Mouse (Mus musculus): Measurements from ENCODE around the gene Hectd4. TPM values are rescaled to one million over a fixed set of nuclear protein-coding genes. Genes with fewer than 3 reads are reported as not detected.

Hectd4 gene
- polyA plus RNA-seq, 1 experiment from 2014 or later, result 5.8 TPM

GRCm38 (mm10) chr5:121236171-121236570 is 16.2 kb downstream of the Hectd4 start:
- Histone ChIP-seq H3K36me3 (ENCODE audit: control insufficient read depth, insufficient read depth, low read length) (no peaks in the 10 kb centered on the region), H3K4me3 (ENCODE audit: control insufficient read depth in 1 of 2, insufficient read depth in 1 of 2, low read depth in 1 of 2, low read length in 2 of 2) (no peak overlapping the region), H3K27ac (replicated peaks in 1 of 2; ENCODE audit: control insufficient read depth in 1 of 2, insufficient read depth in 1 of 2, low read depth in 2 of 2, low read length in 2 of 2) (peak overlapping the region; percentile 57 to 66), H3K4me1 (ENCODE audit: control insufficient read depth in 2 of 2, insufficient read depth in 2 of 2, low read length in 2 of 2) (peaks cover 7 to 19% of the 10 kb centered on the region in 2 experiments), H3K9ac (ENCODE audit: low read length) (peak overlapping the region; percentile 8; the same call in 1 of the 2 replicates), H3K9me3 (ENCODE audit: control insufficient read depth, low read length) (no peaks in the 10 kb centered on the region), H3K4me2 (ENCODE audit: low read length) (peak overlapping the region; percentile 29), H3K27me3 (ENCODE audit: control insufficient read depth, insufficient read depth, low read length) (no peaks in the 10 kb centered on the region)
- ATAC-seq (ENCODE audit: insufficient number of reproducible peaks, insufficient read depth, low FRiP score, low read depth), result peak; percentile 59; the same call in 1 of the 2 replicates
- 13% methylated on average over 5 of the region's 5 CpGs for WGBS

GRCm38 (mm10) chr5:121238208-121238607 is 18.2 kb downstream of the Hectd4 start:
- Histone ChIP-seq H3K4me3 (ENCODE audit: control insufficient read depth in 1 of 2, insufficient read depth in 1 of 2, low read depth in 1 of 2, low read length in 2 of 2) (no peak overlapping the region), H3K4me1 (ENCODE audit: control insufficient read depth in 2 of 2, insufficient read depth in 2 of 2, low read length in 2 of 2) (peaks cover 7 to 19% of the 10 kb centered on the region in 2 experiments), H3K27ac (replicated peaks in 1 of 2; ENCODE audit: control insufficient read depth in 1 of 2, insufficient read depth in 1 of 2, low read depth in 2 of 2, low read length in 2 of 2) (no peak overlapping the region), H3K9me3 (ENCODE audit: control insufficient read depth, low read length) (no peaks in the 10 kb centered on the region), H3K36me3 (ENCODE audit: control insufficient read depth, insufficient read depth, low read length) (no peaks in the 10 kb centered on the region), H3K4me2 (ENCODE audit: low read length) (no peak overlapping the region), H3K27me3 (ENCODE audit: control insufficient read depth, insufficient read depth, low read length) (no peaks in the 10 kb centered on the region), H3K9ac (ENCODE audit: low read length) (no peak overlapping the region)
- no peak for ATAC-seq (ENCODE audit: insufficient number of reproducible peaks, insufficient read depth, low FRiP score, low read depth)
- WGBS, result 86% methylated on average over 2 of the region's 2 CpGs

DNA sequence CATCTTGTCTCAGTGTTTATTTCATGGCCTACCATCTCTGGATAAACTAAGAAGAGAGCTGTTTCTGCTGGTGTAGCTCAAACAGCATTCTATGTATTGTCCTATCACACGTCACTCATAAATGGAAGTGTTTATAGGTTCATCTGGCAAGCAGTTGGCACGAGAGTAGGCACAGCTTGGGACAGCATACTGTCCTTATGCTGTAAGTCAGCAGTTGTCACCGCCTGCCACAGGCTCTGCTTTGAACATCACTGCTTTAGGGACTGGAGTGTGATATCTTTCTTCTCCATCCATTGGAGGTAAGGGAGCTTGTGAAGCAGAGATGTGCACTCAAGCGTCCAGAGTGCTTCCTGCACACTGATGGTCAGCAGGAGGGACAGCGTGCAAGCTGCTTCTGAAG is 19.8 kb downstream of the Hectd4 start:
- Histone ChIP-seq H3K4me3 (ENCODE audit: control insufficient read depth in 1 of 2, insufficient read depth in 1 of 2, low read depth in 1 of 2, low read length in 2 of 2) (no peak overlapping the region), H3K4me2 (ENCODE audit: low read length) (no peak overlapping the region), H3K9me3 (ENCODE audit: control insufficient read depth, low read length) (no peaks in the 10 kb centered on the region), H3K9ac (ENCODE audit: low read length) (no peak overlapping the region), H3K27me3 (ENCODE audit: control insufficient read depth, insufficient read depth, low read length) (no peaks in the 10 kb centered on the region), H3K4me1 (ENCODE audit: control insufficient read depth in 2 of 2, insufficient read depth in 2 of 2, low read length in 2 of 2) (peaks cover 7 to 13% of the 10 kb centered on the region in 2 experiments), H3K36me3 (ENCODE audit: control insufficient read depth, insufficient read depth, low read length) (no peaks in the 10 kb centered on the region), H3K27ac (replicated peaks in 1 of 2; ENCODE audit: control insufficient read depth in 1 of 2, insufficient read depth in 1 of 2, low read depth in 2 of 2, low read length in 2 of 2) (no peak overlapping the region)
- ATAC-seq (ENCODE audit: insufficient number of reproducible peaks, insufficient read depth, low FRiP score, low read depth), result no peak
- 74% methylated on average over 5 of the region's 5 CpGs for WGBS

DNA sequence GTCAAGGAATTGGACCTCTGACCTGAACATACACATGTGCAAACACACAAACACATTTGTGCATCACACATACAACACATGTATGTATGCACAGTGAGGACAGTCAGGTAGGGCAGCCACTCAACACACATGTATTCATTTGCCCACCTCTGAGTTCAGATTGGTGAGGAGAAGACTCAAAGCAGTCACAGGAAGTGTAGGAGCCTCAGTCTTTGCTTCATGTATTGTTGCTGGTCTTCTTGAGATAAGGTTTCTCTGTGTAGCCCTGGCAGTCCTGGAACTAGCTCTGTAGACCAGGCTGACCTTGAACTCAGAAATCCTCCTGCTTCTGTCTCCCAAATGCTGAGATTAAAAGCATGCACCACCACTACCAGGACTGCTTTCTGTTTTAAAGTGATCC is 21.2 kb downstream of the Hectd4 start:
- Histone ChIP-seq H3K4me1 (ENCODE audit: control insufficient read depth in 2 of 2, insufficient read depth in 2 of 2, low read length in 2 of 2) (peaks cover 4 to 20% of the 10 kb centered on the region in 2 experiments), H3K9me3 (ENCODE audit: control insufficient read depth, low read length) (no peaks in the 10 kb centered on the region), H3K4me3 (ENCODE audit: control insufficient read depth in 1 of 2, insufficient read depth in 1 of 2, low read depth in 1 of 2, low read length in 2 of 2) (no peak overlapping the region), H3K27ac (replicated peaks in 1 of 2; ENCODE audit: control insufficient read depth in 1 of 2, insufficient read depth in 1 of 2, low read depth in 2 of 2, low read length in 2 of 2) (no peak overlapping the region), H3K36me3 (ENCODE audit: control insufficient read depth, insufficient read depth, low read length) (no peaks in the 10 kb centered on the region), H3K4me2 (ENCODE audit: low read length) (no peak overlapping the region), H3K27me3 (ENCODE audit: control insufficient read depth, insufficient read depth, low read length) (no peaks in the 10 kb centered on the region), H3K9ac (ENCODE audit: low read length) (no peak overlapping the region)
- no peak for ATAC-seq (ENCODE audit: insufficient number of reproducible peaks, insufficient read depth, low FRiP score, low read depth)

DNA sequence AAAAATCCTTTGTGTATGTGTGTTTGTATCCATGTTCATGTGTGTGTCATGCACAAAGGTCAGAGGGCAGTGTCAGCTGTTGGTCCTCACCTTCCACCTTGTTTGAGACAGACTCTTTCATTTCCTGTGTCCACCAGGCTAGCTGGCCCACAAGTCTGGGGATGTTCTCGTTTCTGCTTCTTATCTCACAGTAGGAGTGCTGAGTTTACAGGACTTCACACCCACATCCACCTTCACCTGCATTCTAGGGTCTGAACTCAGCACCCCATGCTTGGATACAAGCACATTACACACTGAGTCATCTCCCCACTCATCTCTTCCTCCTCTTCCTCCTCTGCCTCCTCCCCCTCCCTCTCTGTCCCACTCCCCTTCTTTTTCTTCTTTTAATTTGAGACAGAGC is 22.2 kb downstream of the Hectd4 start:
- Histone ChIP-seq H3K4me1 (ENCODE audit: control insufficient read depth in 2 of 2, insufficient read depth in 2 of 2, low read length in 2 of 2) (peaks cover 2 to 12% of the 10 kb centered on the region in 2 experiments; a peak in 2 of 4 replicates), H3K4me3 (ENCODE audit: control insufficient read depth in 1 of 2, insufficient read depth in 1 of 2, low read depth in 1 of 2, low read length in 2 of 2) (no peak overlapping the region), H3K4me2 (ENCODE audit: low read length) (no peak overlapping the region), H3K9ac (ENCODE audit: low read length) (no peak overlapping the region), H3K36me3 (ENCODE audit: control insufficient read depth, insufficient read depth, low read length) (no peaks in the 10 kb centered on the region), H3K9me3 (ENCODE audit: control insufficient read depth, low read length) (no peaks in the 10 kb centered on the region), H3K27me3 (ENCODE audit: control insufficient read depth, insufficient read depth, low read length) (no peaks in the 10 kb centered on the region), H3K27ac (replicated peaks in 1 of 2; ENCODE audit: control insufficient read depth in 1 of 2, insufficient read depth in 1 of 2, low read depth in 2 of 2, low read length in 2 of 2) (no peak overlapping the region)
- 17% methylated on average over 1 of the region's 1 CpGs for WGBS
- ATAC-seq (ENCODE audit: insufficient number of reproducible peaks, insufficient read depth, low FRiP score, low read depth), result no peak

DNA sequence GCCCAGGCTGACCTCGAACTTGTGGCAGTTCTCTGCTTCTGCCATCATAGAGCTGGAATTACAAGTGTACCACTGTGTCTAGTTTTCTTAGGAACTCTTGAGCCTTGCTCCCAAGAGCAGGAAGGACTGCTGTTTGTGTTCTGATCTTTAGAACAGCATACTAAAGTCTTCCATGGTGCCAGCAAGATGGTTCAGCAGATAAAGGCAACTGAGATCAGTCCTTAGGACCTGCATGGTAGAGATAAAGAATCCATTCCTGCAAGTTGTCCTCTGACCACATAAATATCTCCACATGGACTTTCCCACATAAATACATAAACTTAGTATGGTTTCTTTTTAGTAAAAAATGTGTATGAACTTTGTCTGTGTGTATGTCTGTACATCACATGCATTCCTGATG is 22.7 kb downstream of the Hectd4 start:
- H3K27me3 ChIP-seq (ENCODE audit: control insufficient read depth, insufficient read depth, low read length), result no peaks in the 10 kb centered on the region
- H3K27ac ChIP-seq (replicated peaks in 1 of 2; ENCODE audit: control insufficient read depth in 1 of 2, insufficient read depth in 1 of 2, low read depth in 2 of 2, low read length in 2 of 2), result no peak overlapping the region

DNA sequence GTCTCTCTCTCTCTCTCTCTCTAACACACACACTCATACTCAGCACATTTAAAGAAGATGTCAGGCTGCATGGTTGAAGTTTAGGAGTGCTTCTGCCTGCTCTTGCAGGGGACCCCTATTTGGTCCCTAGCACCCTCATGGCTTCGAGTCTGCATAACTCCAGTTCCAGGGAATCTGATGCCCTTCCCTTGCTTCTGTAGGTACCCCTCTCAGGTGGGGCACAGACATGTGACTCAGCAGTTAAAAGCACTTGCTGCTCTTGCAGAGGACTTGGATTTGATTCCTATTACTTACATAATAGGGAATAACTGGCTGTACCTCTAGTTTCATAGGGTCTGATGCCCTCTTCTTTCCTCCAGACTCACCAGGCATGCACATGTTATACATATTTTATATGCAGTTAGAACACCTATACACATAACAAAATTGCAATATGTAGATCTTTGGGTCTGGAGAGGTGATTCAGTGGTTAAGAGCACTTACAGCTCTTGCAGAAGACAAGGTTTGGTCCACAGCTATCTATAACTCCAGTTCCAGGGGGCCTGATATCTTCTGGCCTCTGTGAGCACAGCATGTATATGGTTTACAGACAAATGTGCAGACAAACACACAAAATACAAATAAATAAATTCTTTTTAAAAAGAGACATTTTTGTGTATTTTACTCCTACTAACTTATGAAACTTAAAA is 23.8 kb downstream of the Hectd4 start:
- Histone ChIP-seq H3K4me1 (ENCODE audit: control insufficient read depth in 2 of 2, insufficient read depth in 2 of 2, low read length in 2 of 2) (peaks cover 2 to 12% of the 10 kb centered on the region in 2 experiments; a peak in 2 of 4 replicates), H3K27ac (replicated peaks in 1 of 2; ENCODE audit: control insufficient read depth in 1 of 2, insufficient read depth in 1 of 2, low read depth in 2 of 2, low read length in 2 of 2) (no peak overlapping the region), H3K27me3 (ENCODE audit: control insufficient read depth, insufficient read depth, low read length) (no peaks in the 10 kb centered on the region), H3K9me3 (ENCODE audit: control insufficient read depth, low read length) (no peaks in the 10 kb centered on the region), H3K4me2 (ENCODE audit: low read length) (no peak overlapping the region), H3K9ac (ENCODE audit: low read length) (no peak overlapping the region), H3K4me3 (ENCODE audit: control insufficient read depth in 1 of 2, insufficient read depth in 1 of 2, low read depth in 1 of 2, low read length in 2 of 2) (no peak overlapping the region), H3K36me3 (ENCODE audit: control insufficient read depth, insufficient read depth, low read length) (no peaks in the 10 kb centered on the region)
- no peak for ATAC-seq (ENCODE audit: insufficient number of reproducible peaks, insufficient read depth, low FRiP score, low read depth)
- 83% methylated on average over 1 of the region's 1 CpGs for WGBS

More for the DNA sequence above, 22.7 kb downstream of the Hectd4 start:
- WGBS, result 90% methylated on average over 1 of the region's 1 CpGs
- no peaks in the 10 kb centered on the region for H3K36me3 ChIP-seq (ENCODE audit: control insufficient read depth, insufficient read depth, low read length)
- H3K9ac ChIP-seq (ENCODE audit: low read length), result no peak overlapping the region
- H3K4me1 ChIP-seq (ENCODE audit: control insufficient read depth in 2 of 2, insufficient read depth in 2 of 2, low read length in 2 of 2), result peaks cover 2 to 12% of the 10 kb centered on the region in 2 experiments; a peak in 2 of 4 replicates
- no peak overlapping the region for H3K4me3 ChIP-seq (ENCODE audit: control insufficient read depth in 1 of 2, insufficient read depth in 1 of 2, low read depth in 1 of 2, low read length in 2 of 2)
- H3K9me3 ChIP-seq (ENCODE audit: control insufficient read depth, low read length), result no peaks in the 10 kb centered on the region
- no peak for ATAC-seq (ENCODE audit: insufficient number of reproducible peaks, insufficient read depth, low FRiP score, low read depth)
- no peak overlapping the region for H3K4me2 ChIP-seq (ENCODE audit: low read length)

DNA sequence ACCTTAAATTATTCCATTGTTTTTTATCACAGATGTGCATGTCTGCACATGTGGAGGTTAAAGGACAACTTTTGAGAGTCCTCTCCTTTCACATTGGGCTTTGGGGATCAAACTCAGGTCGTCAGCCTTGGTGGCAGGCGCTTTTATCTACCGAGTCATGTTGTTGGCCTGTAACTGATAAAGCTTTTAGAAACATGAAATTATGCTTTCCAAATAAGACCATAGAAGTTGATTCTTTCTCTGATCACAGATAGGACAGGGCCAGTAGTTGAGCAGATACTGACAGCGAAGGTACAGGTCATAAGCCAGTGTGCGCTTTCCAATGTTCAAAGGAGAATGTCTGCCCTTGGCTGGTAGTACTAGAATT is 24.3 kb downstream of the Hectd4 start:
- Histone ChIP-seq H3K27me3 (ENCODE audit: control insufficient read depth, insufficient read depth, low read length) (no peaks in the 10 kb centered on the region), H3K4me1 (ENCODE audit: control insufficient read depth in 2 of 2, insufficient read depth in 2 of 2, low read length in 2 of 2) (peaks cover 2 to 12% of the 10 kb centered on the region in 2 experiments; a peak in 2 of 4 replicates), H3K9ac (ENCODE audit: low read length) (no peak overlapping the region), H3K9me3 (ENCODE audit: control insufficient read depth, low read length) (no peaks in the 10 kb centered on the region), H3K36me3 (ENCODE audit: control insufficient read depth, insufficient read depth, low read length) (no peaks in the 10 kb centered on the region), H3K4me2 (ENCODE audit: low read length) (no peak overlapping the region), H3K4me3 (ENCODE audit: control insufficient read depth in 1 of 2, insufficient read depth in 1 of 2, low read depth in 1 of 2, low read length in 2 of 2) (no peak overlapping the region), H3K27ac (replicated peaks in 1 of 2; ENCODE audit: control insufficient read depth in 1 of 2, insufficient read depth in 1 of 2, low read depth in 2 of 2, low read length in 2 of 2) (no peak overlapping the region)
- no peak for ATAC-seq (ENCODE audit: insufficient number of reproducible peaks, insufficient read depth, low FRiP score, low read depth)
- 75% methylated on average over 5 of the region's 5 CpGs for WGBS
